Mouse (Mus musculus): ENCODE data around the gene Lingo1.

- TF ChIP-seq POLR2A (IDR thresholded peaks at IDR 0.05; ENCODE audit: low read depth, low read length) (no peak), ZKSCAN1 (IDR thresholded peaks at IDR 0.05; ENCODE audit: borderline replicate concordance, low read depth, low read length) (no peak), ZNF384 (IDR thresholded peaks at IDR 0.05; ENCODE audit: low read depth, low read length) (no peak), RCOR1 (conservative IDR thresholded peaks at IDR 0.05; ENCODE audit: low read depth, low read length) (no peak), CTCF (conservative IDR thresholded peaks at IDR 0.05 in 1 of 2, IDR thresholded peaks at IDR 0.05 in 1 of 2; ENCODE audit: low read depth in 2 of 2, low read length in 2 of 2) (no peak), KAT2A (IDR thresholded peaks at IDR 0.05; ENCODE audit: insufficient replicate concordance, low read length) (no peak), RAD21 (IDR thresholded peaks at IDR 0.05; ENCODE audit: low read depth, low read length) (no peak), E2F4 (IDR thresholded peaks at IDR 0.05; ENCODE audit: insufficient replicate concordance, low read depth, low read length) (no peak), EP300 (IDR thresholded peaks at IDR 0.05; ENCODE audit: low read length) (no peak), MAX (IDR thresholded peaks at IDR 0.05; ENCODE audit: low read length) (no peak), USF2 (conservative IDR thresholded peaks at IDR 0.05; ENCODE audit: low read depth, low read length) (no peak), CHD2 (IDR thresholded peaks at IDR 0.05; ENCODE audit: low read length) (no peak)
Observed at GRCm38 (mm10) chr9:56796656-56797131, 426 bp upstream of the Lingo1 start.
